Mouse (Mus musculus) thymus, postnatal 0 days (tissue): Measurements from ENCODE around the gene Gm4981. TPM values are rescaled to one million over a fixed set of nuclear protein-coding genes. Genes with fewer than 3 reads are reported as not detected.
A peak's percentile ranks its signal among the peaks of the same experiment; 100 is the strongest.
"Not testable (repeated sequence)": the region's sequence is repeated elsewhere in the genome, so short reads cannot be mapped to it uniquely, and the experiment has no call there.

Experiments
- DNase-seq: peaks from one replicate; pipeline ENCODE4 v3.0.0-alpha.2; 2015; ENCODE audit warnings: low spot score
- polyA plus RNA-seq: library from polyadenylated mRNA; unstranded; fragments of >200 nt; fragmentation: Nextera tagmentation; extraction: Ambion mirVana; gene quantifications from 2 replicates; pipeline ENCODE4 v1.2.1, GENCODE M21; 2015

Gene Gm4981
- polyA plus RNA-seq, 1 experiment from 2014 or later, result not detected

- peak; percentile 22 for DNase-seq
Observed at GRCm38 (mm10) chr10:58223972-58224805, 12.3 kb downstream of the Gm4981 start.

GRCm38 (mm10) chr10:58223161-58223560, 13.3 kb downstream of the Gm4981 start:
- DNase-seq, result not testable (repeated sequence)

- not testable (repeated sequence) for DNase-seq
Observed at GRCm38 (mm10) chr10:58221571-58221970, 14.9 kb downstream of the Gm4981 start.

GRCm38 (mm10) chr10:58220726-58221125, 15.8 kb downstream of the Gm4981 start:
- DNase-seq, result no peak

- no peak for DNase-seq
Observed at GRCm38 (mm10) chr10:58217366-58217765, 19.1 kb downstream of the Gm4981 start.

GRCm38 (mm10) chr10:58215353-58215752, 21.1 kb downstream of the Gm4981 start:
- DNase-seq, result no peak

GRCm38 (mm10) chr10:58214934-58215333, 21.6 kb downstream of the Gm4981 start:
- DNase-seq, result no peak

- DNase-seq, result no peak
Observed at GRCm38 (mm10) chr10:58214497-58214896, 22.0 kb downstream of the Gm4981 start.

- DNase-seq, result no peak
Observed at GRCm38 (mm10) chr10:58212230-58212629, 24.3 kb downstream of the Gm4981 start.

- DNase-seq, result no peak
Observed at GRCm38 (mm10) chr10:58211213-58211612, 25.3 kb downstream of the Gm4981 start.

GRCm38 (mm10) chr10:58210514-58210913, 26.0 kb downstream of the Gm4981 start:
- DNase-seq, result no peak

GRCm38 (mm10) chr10:58209710-58210467, 26.6 kb downstream of the Gm4981 start:
- DNase-seq, result no peak

- no peak for DNase-seq
Observed at GRCm38 (mm10) chr10:58206639-58207404, 29.7 kb downstream of the Gm4981 start.

GRCm38 (mm10) chr10:58205986-58206385, 30.5 kb downstream of the Gm4981 start:
- no peak for DNase-seq

Other genes with a start within 250 kb of the Gm4981 start
- gene AW822073, start 11.8 kb downstream of the Gm4981 start, polyA plus RNA-seq, result not detected in 2 replicates
- gene Duxf3, start 4.0 kb downstream of the Gm4981 start, polyA plus RNA-seq, result not detected in 2 replicates
- gene Gcc2, start 18.8 kb upstream of the Gm4981 start, polyA plus RNA-seq, result 67.6 and 70.5 TPM in 2 replicates
- 141 and 155 TPM in 2 replicates for gene Lims1, start 86.8 kb upstream of the Gm4981 start, polyA plus RNA-seq
- 19.3 and 21.8 TPM in 2 replicates for gene Ranbp2, start 210.2 kb upstream of the Gm4981 start, polyA plus RNA-seq